Mouse (Mus musculus) neutrophil, adult 59 days (primary cell): ENCODE results near the gene Arhgap9. TPM values are rescaled to one million over a fixed set of nuclear protein-coding genes. Genes with fewer than 3 reads are reported as not detected.

Source experiments
- total RNA-seq, 2 experiments: library from RNA; stranded (reverse); gene quantifications; 1 replicate in 1 of 2; 2 replicates in 1 of 2; pipeline ENCODE4 v1.2.4; 2023

Arhgap9 gene
- total RNA-seq = 100 to 1,000 TPM; 264 to 270 TPM

DNA sequence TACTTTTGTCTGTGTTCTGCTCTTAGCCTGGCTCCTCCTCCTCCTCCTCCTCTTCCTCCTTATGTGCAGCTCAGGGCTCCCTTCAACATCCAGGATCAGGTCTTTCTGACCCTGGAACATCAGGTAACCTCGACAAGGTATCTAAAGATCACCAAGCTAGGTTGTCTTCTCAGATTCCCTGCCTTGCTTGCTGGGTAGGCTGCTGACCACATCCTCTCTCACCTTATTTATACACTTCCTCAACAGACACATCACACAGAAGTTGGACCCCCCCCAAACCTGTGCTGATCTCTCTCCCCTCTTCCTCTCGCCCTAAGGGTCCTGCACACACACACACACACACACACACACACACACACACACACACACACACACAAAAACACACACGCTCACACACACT is at the start of gene Arhgap9:
Arhgap9 (plus strand) TSS at position 344 of the 400 bp plus-strand sequence.

DNA sequence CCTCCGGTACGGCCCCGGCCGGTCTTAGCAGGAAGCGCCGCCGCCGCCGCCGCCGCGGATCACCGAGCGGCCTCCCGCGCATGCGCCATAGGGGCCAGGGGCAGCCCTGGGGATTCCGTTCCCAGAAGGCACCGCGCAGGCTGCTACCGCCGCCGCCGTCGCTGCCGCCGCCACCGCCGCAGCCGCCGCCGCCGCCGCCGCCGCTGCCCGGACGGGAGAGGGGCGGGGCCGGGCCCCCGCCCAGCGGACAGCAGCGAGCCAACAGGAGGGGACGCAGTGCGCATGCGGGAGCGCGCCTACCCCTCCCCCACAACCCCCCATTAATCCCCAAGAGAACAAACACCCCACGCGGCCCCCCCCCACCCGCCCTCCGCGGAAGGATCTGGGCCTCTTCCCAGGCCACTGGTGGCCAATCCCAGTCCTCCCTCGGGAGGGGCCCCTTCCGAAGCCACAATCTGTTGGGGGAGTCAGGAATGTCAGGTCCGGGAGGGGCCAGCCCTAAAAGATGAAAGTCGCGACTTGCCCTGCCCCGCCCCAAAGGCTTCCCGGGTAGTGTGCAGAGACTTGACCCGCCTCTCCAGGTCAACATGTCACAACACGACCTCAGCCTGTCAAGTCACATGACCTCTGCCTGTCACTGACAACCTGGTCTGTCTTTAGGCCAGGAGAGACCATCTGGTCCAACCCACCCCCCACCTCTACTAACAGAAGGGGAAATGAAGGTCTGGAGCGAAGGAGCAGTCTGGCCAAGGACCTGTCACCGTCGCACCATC is 32.8 kb upstream of the Arhgap9 start, which contains the start of gene Mbd6:
Mbd6 (minus strand) TSS at position 219 of the 773 bp plus-strand sequence.

DNA sequence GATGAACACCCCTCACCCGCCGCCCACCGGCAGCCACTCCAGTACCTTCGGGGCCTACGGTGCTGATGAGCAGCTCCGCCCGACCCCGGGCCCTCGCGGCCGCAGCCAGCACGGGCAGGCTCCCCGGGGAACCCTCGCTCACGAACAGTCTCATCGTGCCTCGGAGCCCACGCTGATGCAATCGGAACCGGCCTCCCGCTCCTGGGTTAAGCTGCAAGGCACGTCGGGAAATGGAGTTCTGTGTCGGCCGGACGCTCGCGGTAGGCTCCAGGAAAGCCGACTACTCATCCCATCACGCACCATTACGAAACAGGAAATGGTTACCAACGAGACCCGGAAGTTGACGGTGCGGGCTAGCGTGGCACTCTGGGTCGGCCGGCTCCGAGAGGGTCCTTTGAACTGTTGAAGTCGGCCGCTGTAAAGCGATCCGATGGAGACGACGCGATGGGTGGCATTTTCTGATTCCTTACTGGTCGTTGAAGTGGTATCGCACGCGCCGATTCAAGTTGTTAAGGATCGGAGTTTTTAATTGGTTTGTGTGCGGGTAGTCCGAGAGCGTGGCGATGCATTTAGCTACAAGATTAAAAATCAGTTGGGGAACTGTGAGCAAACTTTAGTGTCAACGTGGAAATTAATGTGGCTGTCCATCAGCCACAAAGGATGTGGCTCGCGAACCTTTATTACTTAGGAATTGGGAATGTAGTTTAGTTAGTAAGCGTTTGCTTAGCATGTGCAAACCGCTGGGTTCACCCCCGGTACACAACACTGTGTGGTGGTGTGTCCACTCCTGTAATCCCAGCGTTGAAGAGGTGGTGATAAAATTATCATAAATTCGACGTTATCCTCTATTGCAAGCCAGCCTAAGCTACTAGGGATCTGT is 10.0 kb upstream of the Arhgap9 start, which contains the start of gene Mars:
Mars (minus strand) TSS at position 311 of the 880 bp plus-strand sequence.

DNA sequence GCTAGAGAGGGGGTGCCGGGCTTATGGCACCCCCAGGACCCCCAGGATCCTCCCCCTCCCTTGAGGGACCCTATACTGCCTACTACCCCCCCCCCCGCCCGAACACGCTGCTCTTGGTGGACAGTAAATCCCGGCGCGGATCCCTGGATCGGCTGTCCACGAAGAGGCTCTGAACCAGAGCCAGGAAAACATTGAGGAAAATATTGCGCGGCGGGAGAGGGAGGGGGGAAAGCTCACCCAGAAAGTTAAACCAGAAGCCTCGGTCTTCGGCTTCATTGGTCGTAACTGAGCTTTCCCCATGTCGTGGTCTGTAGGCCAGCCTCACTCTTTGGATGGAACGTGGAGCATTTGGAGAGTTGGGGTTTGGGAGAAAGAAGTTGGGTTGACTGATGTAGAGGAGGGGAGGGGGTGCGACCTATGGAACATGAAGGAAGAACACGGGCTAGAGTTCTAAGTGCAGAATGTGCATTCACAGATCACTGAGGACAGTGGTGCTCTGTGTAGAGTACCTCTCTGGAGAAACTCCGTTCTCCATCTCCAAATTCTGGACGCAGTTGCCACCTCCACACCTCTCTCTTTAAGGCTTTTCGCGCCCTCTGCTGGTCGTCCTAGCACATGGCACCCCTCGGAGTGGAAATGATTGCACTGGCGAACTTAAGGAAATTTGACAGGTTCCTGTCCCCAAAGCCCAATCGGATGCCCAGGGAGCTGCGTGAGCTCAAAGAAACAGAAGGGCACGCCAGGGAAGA is 20.3 kb downstream of the Arhgap9 start, which contains the start of gene Gli1:
Gli1 (minus strand) TSS at position 84 of the 749 bp plus-strand sequence.

DNA sequence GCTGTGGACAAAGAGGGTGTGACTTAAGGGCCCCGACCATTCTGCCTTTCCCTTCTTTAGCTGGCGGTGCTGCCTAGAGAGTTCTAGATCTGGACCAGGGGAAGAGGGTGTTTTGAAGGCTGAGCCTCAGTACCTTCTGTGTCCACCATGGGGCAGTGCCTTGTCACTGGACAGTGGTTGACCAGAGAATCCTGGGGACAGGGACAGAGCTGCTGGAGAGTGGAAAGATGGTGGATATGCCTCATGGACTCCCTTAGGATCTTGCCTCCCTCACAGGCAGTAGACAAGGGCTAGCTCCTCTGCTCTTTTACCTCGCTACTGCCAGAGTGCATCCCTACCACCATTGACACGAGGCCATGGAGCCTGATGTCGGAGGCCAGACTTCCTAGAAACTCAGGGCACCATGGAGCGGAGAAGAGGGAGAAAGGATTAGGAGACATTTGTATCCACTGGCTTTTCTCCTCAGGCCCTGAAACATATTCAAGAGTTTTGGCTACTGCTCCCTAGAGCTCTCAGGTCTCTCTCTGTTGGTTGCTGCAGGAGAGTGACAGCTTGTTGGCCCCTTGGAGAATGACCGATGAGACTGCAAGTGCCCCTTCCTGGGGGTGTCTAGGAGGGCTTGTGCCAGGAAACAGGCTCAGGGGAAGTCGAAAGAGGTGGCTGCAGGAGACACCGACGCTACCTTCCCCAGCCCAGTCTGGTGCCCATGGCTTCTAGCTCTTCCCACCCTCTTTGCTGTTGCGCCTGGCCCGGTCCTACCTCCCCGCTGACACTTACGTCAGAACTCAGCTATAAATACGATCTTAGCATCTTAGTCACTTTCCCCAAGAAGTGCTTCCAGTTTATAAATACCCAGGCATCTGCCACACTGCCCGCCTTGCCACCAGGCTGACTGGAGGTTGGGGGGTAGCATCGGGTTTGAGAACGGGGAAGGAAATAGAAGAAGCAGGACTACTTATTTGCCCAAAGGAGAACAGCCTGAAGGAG is 32.4 kb downstream of the Arhgap9 start, which contains the start of gene Inhbe:
Inhbe (minus strand) TSS at position 503 of the 987 bp plus-strand sequence.

DNA sequence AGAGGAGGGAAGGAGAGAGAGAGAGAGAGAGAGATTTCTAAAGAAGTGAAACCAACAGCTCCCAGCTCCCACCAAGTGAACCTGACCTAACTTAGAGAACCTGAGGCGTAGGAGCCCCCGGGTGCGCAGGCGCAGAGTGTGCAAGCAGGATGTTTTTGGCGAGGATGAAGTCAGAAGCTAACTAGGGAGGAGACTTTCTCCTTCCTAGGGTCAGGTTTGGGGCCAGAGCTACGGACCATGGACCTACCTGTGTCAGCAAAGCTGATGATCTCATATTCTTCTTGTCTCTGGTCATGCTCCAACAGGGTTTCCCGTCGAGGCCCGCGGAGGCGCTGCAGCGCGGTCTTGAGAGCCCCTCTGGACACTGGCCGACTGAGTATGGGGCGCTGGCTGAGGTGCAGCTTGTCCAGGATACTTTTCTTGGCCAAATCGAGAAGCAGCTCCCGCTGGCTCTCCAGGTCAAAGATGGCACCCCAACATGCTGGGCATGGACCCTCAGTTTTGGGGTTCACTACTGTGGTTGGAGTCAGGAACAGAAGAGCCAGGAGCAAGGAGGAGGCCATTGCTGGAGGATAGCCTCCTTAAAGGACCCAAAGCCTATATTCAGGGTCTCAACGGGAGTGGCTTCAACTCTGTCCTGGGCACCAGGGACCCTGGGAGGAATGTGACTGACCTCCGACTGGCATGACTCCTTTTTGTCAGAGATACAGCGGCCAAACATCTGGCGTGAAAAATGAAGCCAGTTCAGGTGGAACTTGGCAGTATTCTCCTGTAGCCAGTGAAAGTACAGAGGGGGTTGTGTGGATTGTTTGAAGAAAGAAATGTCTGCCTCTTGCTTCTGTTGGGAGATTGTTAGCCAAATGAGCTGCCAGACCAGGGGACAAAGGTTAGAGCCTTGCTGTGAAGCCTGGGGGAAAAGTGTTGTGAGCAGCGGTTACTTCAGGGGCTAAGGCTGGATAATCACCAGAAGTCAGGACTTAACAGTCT is 48.4 kb downstream of the Arhgap9 start, which contains the start of gene Inhbc:
Inhbc (minus strand) TSS at position 598 of the 987 bp plus-strand sequence.

Other genes starting within 250 kb of the Arhgap9 start
- gene Agap2, start 246.7 kb upstream of the Arhgap9 start, total RNA-seq = 10 to 100 TPM; 43.8 to 49.3 TPM
- gene Os9, start 200.8 kb upstream of the Arhgap9 start, total RNA-seq = 100 to 1,000 TPM; 106 to 107 TPM
- 100 to 1,000 TPM; 104 to 113 TPM for gene B4galnt1, start 156.7 kb upstream of the Arhgap9 start, total RNA-seq
- not detected for gene Slc26a10, start 141.3 kb upstream of the Arhgap9 start, total RNA-seq
- gene Arhgef25, start 131.9 kb upstream of the Arhgap9 start, total RNA-seq = under 1 TPM; 0.56 to 0.73 TPM
- gene Dtx3, start 126.2 kb upstream of the Arhgap9 start, total RNA-seq = 10 to 100 TPM; 13.1 to 15.4 TPM
- 10 to 100 TPM; 27.5 to 28.8 TPM for gene Pip4k2c, start 110.4 kb upstream of the Arhgap9 start, total RNA-seq
- gene Kif5a, start 58.6 kb upstream of the Arhgap9 start, total RNA-seq = under 1 TPM; 0.26 to 0.58 TPM
- 100 to 1,000 TPM; 106 to 116 TPM for gene Dctn2, start 55.6 kb upstream of the Arhgap9 start, total RNA-seq
- gene Mbd6, start 32.9 kb upstream of the Arhgap9 start, total RNA-seq = 100 to 1,000 TPM; 141 to 142 TPM
- 10 to 100 TPM; 35.8 to 38.0 TPM for gene Mars, start 10.2 kb upstream of the Arhgap9 start, total RNA-seq
- gene Gli1, start 20.0 kb downstream of the Arhgap9 start, total RNA-seq = not detected
- not detected for gene Inhbe, start 32.4 kb downstream of the Arhgap9 start, total RNA-seq
- not detected for gene Inhbc, start 48.5 kb downstream of the Arhgap9 start, total RNA-seq
- gene R3hdm2, start 58.4 kb downstream of the Arhgap9 start, total RNA-seq = 100 to 1,000 TPM in 1 of 2 experiments, 10 to 100 TPM in 1; 88.4 to 109 TPM
- gene Stac3, start 179.7 kb downstream of the Arhgap9 start, total RNA-seq = 1 to 10 TPM; 1.7 to 4.4 TPM
- gene Ndufa4l2, start 193.0 kb downstream of the Arhgap9 start, total RNA-seq = not detected
- gene Shmt2, start 200.5 kb downstream of the Arhgap9 start, total RNA-seq = 10 to 100 TPM; 26.5 to 28.3 TPM
- not detected for gene Nxph4, start 212.6 kb downstream of the Arhgap9 start, total RNA-seq